Mouse (Mus musculus): ENCODE measurements at regions not wholly inside any gene's neighbourhood (a gene's known extent, or its start where the extent isn't known, plus 50 kb on each side); places are given as distances from the start of the nearest gene placed in this dataset.

- H3K4me3 ChIP-seq = peak overlapping the region; percentile 38
- no peak for DNase-seq (ENCODE audit: low spot score)
- peaks cover 6% of the 10 kb centered on the region; the same call in 1 of the 2 replicates for H3K27me3 ChIP-seq (ENCODE audit: low read depth, poor library complexity, severe bottlenecking)
- H3K36me3 ChIP-seq = no peaks in the 10 kb centered on the region
- H3K27ac ChIP-seq (replicated peaks) = peak overlapping the region; percentile 81
- peaks cover 5% of the 10 kb centered on the region for H3K9me3 ChIP-seq (replicated peaks)
- H3K4me1 ChIP-seq = peaks cover 40% of the 10 kb centered on the region
- 36% methylated on average over 11 of the region's 11 CpGs for WGBS
These were observed 50.4 kb upstream of the Nap1l1 start for GRCm38 (mm10) chr10:111422649-111423048.

Data from midbrain, embryonic 10.5 days (tissue).